Mouse (Mus musculus): Measurements from ENCODE around the gene Zyg11b. TPM values are rescaled to one million over a fixed set of nuclear protein-coding genes. Genes with fewer than 3 reads are reported as not detected.

Gene Zyg11b
- total RNA-seq, 2 experiments from 2014 or later, result 37.7 to 38.7 TPM

DNA sequence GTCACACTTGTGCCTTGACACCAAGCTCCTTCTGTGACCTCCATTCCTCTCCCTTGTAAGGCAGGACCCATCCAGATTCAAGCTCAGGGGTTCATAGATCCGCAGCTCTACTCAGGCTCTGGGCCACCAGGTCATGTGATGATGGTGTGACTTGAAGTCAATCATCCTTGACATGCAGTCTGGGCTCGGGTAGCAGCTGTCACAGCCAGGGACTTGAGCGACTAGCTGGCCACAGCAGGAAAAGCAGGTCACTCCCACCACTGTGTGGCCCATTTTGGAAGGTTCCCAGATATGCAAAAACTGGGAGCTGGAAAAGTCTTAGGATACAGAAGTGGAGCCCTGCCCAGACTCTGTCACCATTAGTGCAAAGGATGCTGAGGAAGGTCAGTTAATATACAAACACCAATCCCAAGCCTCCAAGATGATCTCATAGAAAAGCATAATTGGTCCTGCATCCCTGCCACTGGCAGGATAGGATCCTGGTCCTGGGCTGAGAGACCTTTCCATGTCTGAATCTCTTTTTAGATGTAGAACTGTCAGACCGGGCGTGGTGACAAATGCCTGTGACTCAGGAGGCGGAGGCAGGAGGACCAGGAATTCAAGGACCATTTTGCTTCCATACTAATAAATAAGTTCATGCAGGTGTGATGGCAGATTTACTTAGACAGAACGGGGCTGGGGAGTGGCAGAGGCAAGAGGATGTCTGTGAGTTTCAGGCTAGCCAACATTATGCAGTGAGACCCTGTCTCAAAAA, 19.9 kb upstream of the Zyg11b start:
- intact Hi-C loops (cut with DNase I; ENCODE audit: low total_unique reads), result no loop called here
- no peak for DNase-seq

DNA sequence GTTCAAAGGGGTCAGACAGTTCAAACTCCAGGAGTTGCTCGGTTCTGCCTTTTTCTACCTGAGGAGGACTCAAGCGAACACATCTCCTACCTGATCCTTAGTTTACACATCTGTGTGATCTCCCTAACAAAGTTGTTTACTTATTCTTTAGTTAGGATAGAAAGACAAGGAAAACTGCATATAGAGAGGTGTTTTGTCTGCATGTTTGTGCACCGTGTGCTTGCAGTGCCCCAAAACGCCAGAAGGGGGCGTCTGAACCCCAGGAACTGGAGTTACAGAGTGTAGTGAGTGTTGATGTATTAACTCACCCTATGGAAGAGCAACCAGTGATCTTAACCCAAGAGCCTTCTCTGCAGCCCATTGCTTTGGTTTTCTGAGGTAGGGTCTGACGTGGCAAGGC, 18.9 kb upstream of the Zyg11b start:
- no peak for DNase-seq
- intact Hi-C loops (cut with DNase I; ENCODE audit: low total_unique reads), result loop anchor here (10.0 kb wide), 1 partner anchor 55 kb away; no protein-coding TSS in a partner anchor

DNA sequence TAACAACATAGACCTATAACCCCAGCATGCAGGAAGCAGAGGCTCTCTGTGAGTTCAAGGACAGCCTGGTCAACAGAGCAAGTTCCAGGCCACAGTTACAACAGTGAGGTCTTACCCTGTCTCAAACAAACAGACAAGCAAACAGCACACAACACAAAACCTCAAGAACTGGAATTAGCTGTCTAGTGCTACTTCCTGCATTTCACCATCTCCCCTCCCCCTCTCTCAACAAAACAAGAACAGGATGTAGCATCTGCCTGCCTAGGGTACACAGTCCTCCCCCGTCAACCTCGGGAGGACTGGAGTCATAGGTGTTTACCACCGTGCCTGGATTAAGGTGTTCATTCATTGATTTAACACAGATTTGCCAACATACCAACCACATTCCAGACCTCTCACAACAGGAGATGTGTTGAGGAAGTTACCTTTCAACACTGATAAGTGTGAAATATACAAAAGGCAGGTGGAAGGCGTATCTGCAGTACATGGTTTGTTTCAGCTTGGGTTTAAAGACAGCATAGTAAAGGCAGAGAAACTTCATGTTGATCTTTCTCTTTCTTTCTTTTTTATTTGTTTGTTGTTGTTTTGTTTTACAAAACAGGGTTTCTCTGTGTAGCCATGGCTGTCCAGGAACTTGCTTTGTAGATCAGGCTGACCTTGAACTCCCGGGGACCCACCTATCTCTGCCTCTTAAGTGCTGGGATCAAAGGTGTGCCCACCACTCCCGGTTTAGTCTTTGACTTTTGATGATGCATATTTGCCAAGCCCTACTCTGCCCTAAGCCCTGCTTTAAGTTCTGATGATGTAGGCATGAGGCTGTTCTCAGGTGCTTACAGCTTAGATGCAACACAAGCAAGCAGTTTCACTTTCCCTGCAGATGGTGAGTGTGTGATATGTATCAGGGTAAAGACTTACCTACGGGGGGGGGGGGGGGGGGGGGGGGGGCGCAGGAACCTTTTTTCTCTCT, 18.0 kb upstream of the Zyg11b start:
- intact Hi-C loops (cut with DNase I; ENCODE audit: low total_unique reads), result loop anchor here (10.0 kb wide), 1 partner anchor 54 kb away; no protein-coding TSS in a partner anchor

DNA sequence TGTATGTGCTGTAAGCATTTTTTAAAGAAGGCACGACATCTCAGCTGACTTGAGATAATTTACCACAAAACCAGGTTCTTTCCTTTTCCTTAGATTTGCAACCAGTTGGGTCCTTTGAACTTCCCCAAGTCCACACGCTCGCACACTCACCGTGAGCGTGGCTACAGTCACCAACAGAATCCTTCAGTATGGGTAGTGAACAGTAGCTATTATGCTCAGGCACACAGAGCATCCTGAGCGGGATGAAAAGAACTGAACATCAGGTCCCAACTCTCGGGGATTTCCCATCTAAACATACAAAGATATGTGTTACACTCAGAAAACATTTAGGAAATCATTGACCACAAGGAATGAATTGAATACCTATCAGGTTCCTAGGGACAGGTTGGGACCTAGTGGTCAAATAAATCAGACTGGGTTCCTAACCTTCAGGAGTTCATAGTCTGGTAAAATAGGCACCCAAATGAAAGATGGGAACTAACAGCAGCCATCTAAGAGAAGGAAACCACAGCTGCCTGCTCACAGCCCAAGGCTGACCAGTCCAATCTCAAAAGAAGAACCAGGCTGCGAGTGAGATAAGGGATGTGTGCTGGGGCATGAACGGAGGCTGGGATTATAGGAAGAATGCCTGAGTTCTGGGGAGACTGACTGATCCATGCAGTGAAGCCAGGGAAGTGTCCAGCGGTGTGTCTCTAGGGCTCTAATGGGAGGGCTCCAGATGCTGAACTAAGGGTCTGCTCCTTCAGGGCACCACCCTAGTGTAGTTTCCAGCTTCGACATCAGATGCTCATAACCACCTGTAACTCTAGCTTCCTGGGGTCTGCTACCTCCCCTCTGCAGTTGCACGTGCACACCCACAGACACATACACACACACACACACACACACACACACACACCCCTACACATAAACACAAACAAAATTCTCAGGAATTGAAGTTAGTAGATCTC, 17.0 kb upstream of the Zyg11b start:
- no peak for DNase-seq
- intact Hi-C loops (cut with DNase I; ENCODE audit: low total_unique reads), result loop anchor here (10.0 kb wide), 1 partner anchor 53 kb away; no protein-coding TSS in a partner anchor

More for the DNA sequence above, 18.0 kb upstream of the Zyg11b start:
- DNase-seq, result no peak

DNA sequence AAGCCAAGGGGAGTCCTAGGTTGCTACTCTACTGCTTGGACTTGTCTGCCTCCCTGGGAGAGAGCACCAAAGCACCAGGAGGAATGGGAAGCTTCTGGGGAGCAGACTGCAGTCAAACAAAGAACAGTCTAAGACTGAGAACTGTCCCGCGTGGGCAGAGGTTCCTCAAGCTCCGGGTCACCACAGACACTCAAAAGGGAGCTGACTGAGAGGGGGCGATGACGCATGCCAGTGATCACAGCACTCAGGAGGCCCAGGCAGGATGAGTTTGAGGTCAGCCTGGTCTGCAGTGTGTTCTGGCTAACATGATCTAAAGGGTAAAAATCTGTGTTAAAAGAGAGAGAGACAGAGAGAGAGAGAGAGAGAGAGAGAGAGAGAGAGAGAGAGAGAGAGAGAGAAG, 13.1 kb upstream of the Zyg11b start:
- intact Hi-C loops (cut with DNase I; ENCODE audit: low total_unique reads), result loop anchor here (10.0 kb wide), 1 partner anchor 49 kb away; no protein-coding TSS in a partner anchor
- no peak for DNase-seq

DNA sequence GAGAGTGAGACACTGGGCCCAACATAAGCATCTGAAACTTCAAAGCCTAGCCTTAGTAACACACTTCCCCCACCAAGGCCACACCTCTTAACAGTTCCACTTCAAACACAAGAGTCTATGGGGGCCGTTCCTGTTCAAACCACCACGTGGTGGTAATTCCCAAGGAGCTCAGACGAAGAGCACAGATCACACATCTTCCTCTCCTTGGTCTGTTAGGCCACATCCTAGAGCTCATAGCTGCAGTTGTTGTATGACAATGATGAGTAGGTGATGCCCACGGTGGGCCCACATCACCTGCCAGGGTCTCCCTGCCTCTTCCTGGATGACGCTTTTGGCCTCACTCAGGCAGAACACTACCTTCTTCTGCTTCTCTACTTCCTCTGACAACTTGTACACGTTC, 9.8 kb upstream of the Zyg11b start:
- DNase-seq, result no peak

DNA sequence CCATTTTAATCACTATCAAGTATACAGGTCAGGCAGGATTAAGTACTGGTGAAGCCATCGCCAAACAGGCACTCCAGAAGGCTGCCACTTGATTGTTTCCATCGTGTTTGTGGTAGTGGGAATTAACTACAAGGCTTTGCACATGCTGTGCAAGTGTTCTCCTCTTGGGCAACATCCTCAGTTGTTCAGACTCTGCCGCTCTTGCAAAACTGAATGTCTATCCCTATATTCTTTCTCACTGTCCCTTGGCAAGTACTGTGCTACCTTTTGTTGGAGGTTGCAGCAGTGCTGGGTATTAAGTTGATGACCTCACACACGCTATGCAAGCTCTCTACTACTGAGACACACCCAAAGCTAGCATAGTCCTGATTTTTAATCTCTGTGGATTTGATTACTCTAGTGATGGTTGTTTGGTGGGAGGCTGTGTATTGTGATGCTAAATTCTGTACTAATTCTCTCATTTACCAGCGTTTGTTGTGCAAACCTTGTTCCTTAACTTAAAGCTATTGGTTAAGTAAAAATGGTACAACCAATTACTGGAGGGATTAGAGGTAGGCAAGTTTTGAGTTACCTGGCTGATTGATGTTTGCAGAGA, 1.5 kb upstream of the Zyg11b start:
- no peak for DNase-seq
- intact Hi-C loops (cut with DNase I; ENCODE audit: low total_unique reads), result no loop called here

More for the DNA sequence above, 9.8 kb upstream of the Zyg11b start:
- intact Hi-C loops (cut with DNase I; ENCODE audit: low total_unique reads), result loop anchor here (10.0 kb wide), 1 partner anchor 46 kb away; no protein-coding TSS in a partner anchor

DNA sequence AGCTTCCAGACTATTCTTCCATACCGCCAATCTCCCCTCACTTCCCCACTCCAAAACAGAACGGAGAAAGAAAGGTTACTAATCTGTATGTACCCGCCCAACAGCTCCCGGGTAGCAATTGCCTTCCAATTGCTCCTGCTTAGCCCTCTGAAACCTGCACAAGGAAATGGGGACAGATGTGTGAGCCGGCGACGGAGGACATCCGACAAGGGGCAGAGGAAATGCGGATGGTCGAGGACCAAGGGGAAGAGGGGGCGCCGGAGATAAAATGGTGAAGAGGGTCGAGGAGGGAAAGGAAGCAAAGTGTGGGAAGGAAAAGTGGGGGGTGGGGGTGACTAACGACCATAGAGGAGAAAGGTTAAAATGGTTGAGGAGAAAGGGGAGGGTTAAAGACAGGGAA, 630 bp downstream of the Zyg11b start:
- intact Hi-C loops (cut with DNase I; ENCODE audit: low total_unique reads), result no loop called here

DNA sequence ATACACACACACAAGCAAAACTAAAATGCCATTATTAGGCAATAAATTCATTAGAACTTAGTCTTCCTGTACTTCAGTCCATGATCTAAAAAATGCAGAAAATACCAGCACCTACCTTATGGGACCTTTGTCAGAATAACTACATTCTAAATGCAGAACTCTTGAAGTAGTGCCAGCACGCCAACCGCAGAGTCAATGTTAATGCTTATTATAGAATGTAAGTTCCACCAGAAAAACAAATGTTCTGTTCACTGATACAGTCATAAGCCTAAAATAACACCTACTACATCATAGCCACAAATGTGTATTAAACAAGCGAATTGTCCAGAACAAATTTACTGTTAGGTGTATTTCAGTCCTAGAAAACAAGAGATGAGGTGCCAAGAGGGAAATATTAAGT, 23.9 kb downstream of the Zyg11b start:
- no peak for DNase-seq
- intact Hi-C loops (cut with DNase I; ENCODE audit: low total_unique reads), result no loop called here

More for the DNA sequence above, 630 bp downstream of the Zyg11b start:
- DNase-seq, result no peak

DNA sequence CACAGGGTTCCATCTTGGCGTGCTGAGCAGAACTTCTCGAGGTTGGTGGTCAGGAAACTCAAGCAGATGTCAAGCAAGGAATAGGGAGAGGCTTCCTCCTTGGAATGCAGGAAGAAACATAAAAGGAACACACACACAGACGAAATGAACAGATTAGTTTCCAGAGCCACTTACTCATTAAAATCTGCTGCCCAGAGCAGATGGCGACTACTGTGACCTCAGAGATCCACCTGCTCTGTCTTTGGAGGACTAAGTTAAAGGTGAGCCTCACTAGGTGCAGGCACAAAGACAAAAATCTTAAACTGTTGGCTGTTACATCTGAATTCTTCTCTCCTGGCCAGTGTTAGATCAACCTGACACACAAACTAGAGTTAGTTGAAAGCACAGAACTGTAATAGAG, 28.6 kb downstream of the Zyg11b start:
- intact Hi-C loops (cut with DNase I; ENCODE audit: low total_unique reads), result no loop called here
- no peak for DNase-seq

DNA sequence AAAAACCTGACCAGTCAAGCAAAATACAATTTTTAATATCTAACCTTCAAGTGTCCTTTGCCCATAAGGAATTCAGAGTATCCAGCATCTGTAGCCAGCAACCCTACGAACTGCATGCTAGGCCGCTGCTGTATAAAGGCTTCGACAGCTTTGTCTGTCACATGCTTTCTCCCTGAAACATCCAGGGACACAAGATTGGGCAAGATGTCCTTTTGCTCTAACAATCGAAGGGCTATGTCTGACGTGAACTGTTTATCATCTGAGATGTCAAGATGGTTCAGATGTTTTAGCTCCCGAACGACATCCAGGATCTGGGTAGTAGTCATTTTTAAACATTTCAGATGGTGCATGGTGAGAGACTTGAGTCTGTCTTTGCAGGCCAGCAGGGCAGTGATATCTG, 35.1 kb downstream of the Zyg11b start:
- intact Hi-C loops (cut with DNase I; ENCODE audit: low total_unique reads), result loop anchor here (10.0 kb wide), 1 partner anchor 49 kb away; no protein-coding TSS in a partner anchor
- no peak for DNase-seq

DNA sequence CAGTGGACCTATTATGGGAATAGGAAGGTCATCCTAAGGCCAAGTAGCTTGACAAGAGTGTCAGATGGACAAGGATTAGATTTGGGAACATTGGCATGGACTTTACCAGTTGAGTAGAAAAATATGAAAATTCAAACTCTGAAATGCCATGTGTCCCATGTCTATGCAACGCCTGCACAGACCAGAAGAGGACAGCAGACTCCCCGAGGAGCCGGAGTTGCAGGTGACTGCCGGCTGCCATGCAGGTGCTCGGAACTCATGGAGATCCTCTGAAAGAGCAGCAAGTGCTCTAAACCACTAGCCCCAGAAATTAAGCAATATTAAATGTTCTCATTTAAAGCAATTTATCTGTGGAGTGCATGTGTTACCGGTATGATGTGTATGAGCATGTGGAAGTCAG, 47.6 kb downstream of the Zyg11b start:
- intact Hi-C loops (cut with DNase I; ENCODE audit: low total_unique reads), result no loop called here

DNA sequence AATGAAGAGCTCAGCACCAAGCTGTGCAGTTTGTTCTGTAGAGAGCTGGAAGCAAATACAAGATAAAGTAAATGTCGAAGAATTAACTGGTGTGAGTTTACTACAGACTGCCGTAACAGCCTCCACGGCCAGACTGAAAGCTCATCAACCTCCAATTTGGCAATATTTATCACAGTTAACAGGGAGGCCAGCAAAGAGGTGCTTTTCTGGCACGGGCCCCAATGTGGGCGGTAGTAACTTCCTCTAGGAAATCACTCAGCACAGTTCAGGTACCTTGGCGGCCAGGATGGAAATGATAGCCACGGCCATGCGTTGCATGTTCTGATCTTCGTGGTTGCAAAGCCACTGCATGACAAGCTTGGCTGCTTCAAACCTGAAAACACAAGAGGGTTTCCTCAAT, 50.4 kb downstream of the Zyg11b start:
- DNase-seq, result no peak
- intact Hi-C loops (cut with DNase I; ENCODE audit: low total_unique reads), result no loop called here

More for the DNA sequence above, 47.6 kb downstream of the Zyg11b start:
- no peak for DNase-seq

DNA sequence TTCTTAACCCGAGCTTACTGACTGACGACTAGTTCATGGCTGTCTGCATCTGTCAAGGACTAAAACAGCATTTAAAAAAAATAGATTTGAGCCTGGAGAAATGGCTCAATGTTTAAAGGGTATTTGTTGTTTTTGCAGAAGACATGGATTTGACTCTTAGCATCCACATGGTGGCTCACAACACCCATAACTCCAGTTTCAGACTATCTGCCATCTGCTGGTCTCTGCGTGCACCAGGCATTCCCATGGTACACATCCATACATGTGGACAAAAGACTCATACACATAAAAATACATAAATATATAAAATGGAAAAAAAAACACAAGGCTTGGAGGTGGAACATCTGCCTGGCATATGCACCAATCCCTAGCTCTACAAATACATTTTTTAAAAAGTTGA, 51.6 kb downstream of the Zyg11b start:
- intact Hi-C loops (cut with DNase I; ENCODE audit: low total_unique reads), result no loop called here
- no peak for DNase-seq

DNA sequence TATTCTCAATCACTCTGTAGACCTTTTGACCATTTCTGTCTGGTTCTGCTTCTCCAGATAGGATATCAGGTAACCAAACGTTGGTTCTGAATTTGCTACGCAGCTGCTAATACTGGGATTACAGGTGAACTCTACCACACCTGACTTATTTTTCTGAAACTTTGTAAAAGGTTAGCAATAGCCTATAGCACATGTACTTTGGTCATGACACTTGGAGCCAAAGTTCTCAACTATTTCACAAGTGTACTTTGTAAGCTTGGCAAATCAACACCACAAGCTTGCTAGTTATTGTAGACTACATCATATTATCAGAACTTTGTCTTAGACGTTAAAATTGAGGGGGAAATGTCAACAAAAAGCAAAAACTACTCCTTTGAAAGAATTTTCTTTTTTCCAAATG, 67.2 kb downstream of the Zyg11b start:
- DNase-seq, result no peak
- intact Hi-C loops (cut with DNase I; ENCODE audit: low total_unique reads), result no loop called here

DNA sequence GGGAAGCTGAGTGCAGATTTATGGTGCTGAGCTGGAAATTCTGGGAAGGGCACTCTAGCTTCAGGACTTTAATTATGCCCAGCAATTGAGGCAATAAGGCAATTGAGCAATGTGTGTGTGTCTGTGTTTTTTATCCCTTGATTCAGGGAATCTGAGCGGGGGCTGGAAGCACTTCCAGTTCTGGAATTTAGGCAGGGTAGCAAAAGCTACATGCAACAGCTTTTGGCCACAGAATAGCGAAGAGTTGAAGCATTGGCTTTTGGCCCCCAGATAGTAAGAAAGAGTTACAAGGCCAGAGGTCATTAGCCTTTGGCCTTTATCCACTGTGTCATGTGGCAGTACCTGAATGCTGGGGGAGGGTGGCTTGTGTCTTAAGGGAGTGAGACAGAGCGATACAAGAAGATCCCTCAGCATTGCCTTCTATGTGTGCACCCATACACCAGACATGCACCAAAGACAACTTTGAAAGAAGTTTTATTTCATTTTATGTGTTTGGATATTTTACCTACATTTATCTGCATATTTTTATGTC, 75.5 kb downstream of the Zyg11b start:
- intact Hi-C loops (cut with DNase I; ENCODE audit: low total_unique reads), result no loop called here
- DNase-seq, result no peak

DNA sequence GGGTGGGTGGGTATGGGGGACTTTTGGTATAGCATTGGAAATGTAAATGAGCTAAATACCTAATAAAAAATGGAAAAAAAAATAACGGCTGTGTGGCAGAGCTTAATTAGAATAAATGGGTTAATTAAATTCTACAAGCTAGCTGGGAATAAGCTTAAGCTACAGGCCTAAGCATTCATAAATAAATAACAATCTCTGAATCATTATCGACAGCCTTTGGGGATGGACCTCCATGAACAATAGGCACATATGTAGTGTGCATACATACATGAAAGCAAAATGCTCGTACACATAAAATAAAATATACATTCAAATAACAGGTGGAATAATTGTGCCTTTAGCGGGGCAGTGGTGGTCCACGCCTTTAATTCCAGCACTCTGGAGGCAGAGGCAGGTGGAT, 78.4 kb downstream of the Zyg11b start:
- DNase-seq, result no peak

DNA sequence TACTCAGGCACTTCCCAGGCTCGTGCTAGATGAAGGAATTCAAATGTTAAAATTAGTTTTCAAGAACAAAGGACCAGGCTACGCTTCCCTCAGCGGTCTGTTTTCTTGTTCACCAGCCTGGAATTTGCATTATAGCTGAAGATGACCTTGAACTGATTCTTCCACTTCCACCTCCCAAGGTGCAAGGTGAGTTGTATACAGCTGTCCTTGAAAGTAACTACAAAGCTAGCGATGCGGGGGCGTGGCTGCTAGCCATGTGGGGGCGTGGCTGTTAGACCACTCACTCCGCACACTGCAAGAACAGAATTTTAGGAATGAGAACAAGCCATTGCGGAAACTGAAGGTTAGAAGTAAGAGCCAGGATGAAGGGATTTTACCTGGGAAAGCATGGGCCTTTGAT, 81.9 kb downstream of the Zyg11b start:
- no peak for DNase-seq
- intact Hi-C loops (cut with DNase I; ENCODE audit: low total_unique reads), result no loop called here

More for the DNA sequence above, 78.4 kb downstream of the Zyg11b start:
- intact Hi-C loops (cut with DNase I; ENCODE audit: low total_unique reads), result no loop called here

All from gastrocnemius, postnatal 14 days (tissue).